Comparison of ENCODE assay signal across 9 mouse cellular contexts in the genomic region with DNA sequence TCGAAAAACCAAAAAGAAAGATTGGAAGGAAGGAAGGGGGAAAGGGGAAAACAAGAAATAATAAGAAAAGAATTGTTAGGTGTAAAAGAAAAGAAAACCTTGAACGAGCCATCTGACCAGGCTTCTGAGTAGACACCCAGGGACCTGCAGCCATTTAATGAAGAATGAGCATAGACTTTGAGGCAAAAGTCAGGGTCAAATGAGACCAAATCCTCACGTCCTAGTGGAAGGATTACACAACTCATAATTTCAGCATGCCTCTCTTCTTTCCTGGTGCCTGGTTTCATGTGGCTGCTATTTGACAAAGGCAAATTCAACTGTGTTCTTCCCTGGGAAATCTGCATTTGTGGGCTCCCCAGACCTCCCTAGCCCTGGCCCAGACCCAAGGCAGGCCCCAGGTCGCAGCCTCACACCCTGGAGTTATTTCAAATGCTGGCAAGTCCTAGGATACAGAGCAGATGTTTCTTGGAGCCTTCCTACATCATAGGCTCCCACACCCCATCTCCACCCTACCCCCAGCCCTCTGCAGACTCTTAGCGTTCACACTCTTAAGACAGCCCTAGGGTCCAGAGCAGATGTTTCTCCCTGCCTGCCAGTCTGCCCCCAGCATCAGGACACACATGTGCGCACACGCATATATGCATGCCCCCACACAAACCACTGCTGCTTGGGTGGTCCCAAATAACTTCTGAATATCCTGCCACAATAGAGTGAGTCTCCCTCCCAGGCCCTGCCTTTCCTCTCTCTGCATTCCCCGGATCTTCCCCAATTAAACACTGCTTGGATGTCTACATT. TPM values are rescaled to one million over a fixed set of nuclear protein-coding genes. Genes with fewer than 3 reads are reported as not detected.
DNase-seq lines count a peak whose midpoint lies in the region; ATAC-seq lines count a peak whose summit lies in the region.
"Had no signal": no experiment of that assay in that cellular context is flagged by ENCODE, and none has a peak within 500 bp of the region (broad histone marks: within the 10 kb centered on the region; RNA-seq: fewer than 3 reads in every experiment).

No protein-coding gene starts in this region.

- peak; percentile 27 for DNase-seq in embryo, embryonic 11 days
- DNase-seq in embryo, embryonic 10 days (ENCODE audit: low spot score): no peak
- DNase-seq in lung, postnatal 36 days: no peak
- DNase-seq in limb, embryonic 10.5 days (ENCODE audit: low spot score): no peak
- DNase-seq in adrenal gland, postnatal 10 days: no peak
- DNase-seq in frontal cortex, postnatal 36 days (ENCODE audit: low spot score in 2 of 2): no peak
- DNase-seq: adrenal gland, postnatal 25 days had no signal

- no peaks in the 10 kb centered on the region for H3K9me3 ChIP-seq in lung, embryonic 16.5 days (ENCODE audit: control insufficient read depth, low read length)
- H3K9me3 ChIP-seq in limb, embryonic 10.5 days (replicated peaks): no peaks in the 10 kb centered on the region
- no peaks in the 10 kb centered on the region for H3K9me3 ChIP-seq in stomach, embryonic 14.5 days (ENCODE audit: control insufficient read depth, low read depth, low read length)

- H3K4me2 ChIP-seq in lung, embryonic 16.5 days (ENCODE audit: low read depth, low read length): peak overlapping the region; percentile 98
- peak overlapping the region; percentile 82 for H3K4me2 ChIP-seq in stomach, embryonic 14.5 days (replicated peaks; ENCODE audit: low read depth, low read length)

- peak; percentile 81 for ATAC-seq in lung, embryonic 16.5 days (ENCODE audit: low read depth)
- peak; percentile 39; the same call in 1 of the 2 replicates for ATAC-seq in stomach, embryonic 14.5 days (ENCODE audit: insufficient number of reproducible peaks, insufficient read depth, low FRiP score, low read depth)

- H3K27ac ChIP-seq in lung, embryonic 16.5 days (ENCODE audit: low read length): peak overlapping the region; percentile 73
- H3K27ac ChIP-seq in limb, embryonic 10.5 days: peak overlapping the region; percentile 58
- H3K27ac ChIP-seq in stomach, embryonic 14.5 days (ENCODE audit: low read length): peak overlapping the region; percentile 82

- WGBS in lung, embryonic 16.5 days: 48% methylated on average over 8 of the region's 8 CpGs
- WGBS in limb, embryonic 10.5 days: 74% methylated on average over 8 of the region's 8 CpGs
- whole genome bisulfite sequencing in stomach, embryonic 14.5 days: 42% methylated on average over 8 of the region's 8 CpGs

- H3K9ac ChIP-seq in lung, embryonic 16.5 days (ENCODE audit: low read length): peak overlapping the region; percentile 9; the same call in 1 of the 2 replicates
- H3K9ac ChIP-seq in stomach, embryonic 14.5 days (replicated peaks; ENCODE audit: low read depth, low read length): no peak overlapping the region

- H3K4me1 ChIP-seq in lung, embryonic 16.5 days (replicated peaks; ENCODE audit: control insufficient read depth, insufficient read depth, low read length): peaks cover 34% of the 10 kb centered on the region
- H3K4me1 ChIP-seq in limb, embryonic 10.5 days: peaks cover 53% of the 10 kb centered on the region
- H3K4me1 ChIP-seq in stomach, embryonic 14.5 days (ENCODE audit: control insufficient read depth, insufficient read depth, low read length): peaks cover 9% of the 10 kb centered on the region; the same call in 1 of the 2 replicates

- H3K27me3 ChIP-seq in lung, embryonic 16.5 days (ENCODE audit: control insufficient read depth, insufficient read depth, low read depth, low read length): no peaks in the 10 kb centered on the region
- no peaks in the 10 kb centered on the region for H3K27me3 ChIP-seq in limb, embryonic 10.5 days (ENCODE audit: low read depth, poor library complexity, severe bottlenecking)
- no peaks in the 10 kb centered on the region for H3K27me3 ChIP-seq in stomach, embryonic 14.5 days (ENCODE audit: control insufficient read depth, insufficient read depth, low read length)

- H3K36me3 ChIP-seq in lung, embryonic 16.5 days (ENCODE audit: control insufficient read depth, insufficient read depth, low read length): no peaks in the 10 kb centered on the region; the same call in 1 of the 2 replicates
- H3K36me3 ChIP-seq in limb, embryonic 10.5 days: peaks cover 28% of the 10 kb centered on the region
- peaks cover 6% of the 10 kb centered on the region; the same call in 1 of the 2 replicates for H3K36me3 ChIP-seq in stomach, embryonic 14.5 days (ENCODE audit: control insufficient read depth, insufficient read depth, low read length)

- no peak overlapping the region for H3K4me3 ChIP-seq in lung, embryonic 16.5 days (ENCODE audit: low read length)
- H3K4me3 ChIP-seq in limb, embryonic 10.5 days: peak overlapping the region; percentile 77; the same call in 1 of the 2 replicates
- H3K4me3 ChIP-seq in stomach, embryonic 14.5 days (ENCODE audit: low read depth, low read length): 0 out of 2 replicates have a peak overlapping the region, but pooled peaks have one; percentile 48

RNA-seq across cellular contexts. Expression of a gene that starts 2.3 kb away (rescaled TPM):
- 5.3 and 5.7 TPM in 2 replicates for polyA plus RNA-seq in lung, embryonic 16.5 days (2015; fragmentation: Nextera tagmentation; extraction: Ambion mirVana)
- polyA plus RNA-seq in limb, embryonic 10.5 days (2016; fragmentation: Nextera tagmentation; extraction: Ambion mirVana): 8.4 and 9.0 TPM in 2 replicates
- 8.2 and 9.8 TPM in 2 replicates for polyA plus RNA-seq in stomach, embryonic 14.5 days (2014; fragmentation: Nextera tagmentation; extraction: Ambion mirVana)
- total RNA-seq in adrenal gland, postnatal 10 days (2021): 1 to 10 TPM; 5.1 to 7.8 TPM

RNA-seq across cellular contexts. Expression of a gene that starts 27.4 kb away (rescaled TPM):
- 4.5 and 4.9 TPM in 2 replicates for polyA plus RNA-seq in lung, embryonic 16.5 days (2015; fragmentation: Nextera tagmentation; extraction: Ambion mirVana)
- 5.5 and 5.9 TPM in 2 replicates for polyA plus RNA-seq in limb, embryonic 10.5 days (2016; fragmentation: Nextera tagmentation; extraction: Ambion mirVana)
- polyA plus RNA-seq in stomach, embryonic 14.5 days (2014; fragmentation: Nextera tagmentation; extraction: Ambion mirVana): 6.7 and 8.5 TPM in 2 replicates
- 1 to 10 TPM; 6.0 to 6.4 TPM for total RNA-seq in adrenal gland, postnatal 10 days (2021)

RNA-seq across cellular contexts. Expression of a gene that starts 28.4 kb away (rescaled TPM):
- polyA plus RNA-seq in lung, embryonic 16.5 days (2015; fragmentation: Nextera tagmentation; extraction: Ambion mirVana): 3.6 and 5.1 TPM in 2 replicates
- not detected in 2 replicates for polyA plus RNA-seq in limb, embryonic 10.5 days (2016; fragmentation: Nextera tagmentation; extraction: Ambion mirVana)
- polyA plus RNA-seq in stomach, embryonic 14.5 days (2014; fragmentation: Nextera tagmentation; extraction: Ambion mirVana): not detected in 2 replicates
- not detected for total RNA-seq in adrenal gland, postnatal 10 days (2021)
- total RNA-seq: adrenal gland, postnatal 25 days had no signal

RNA-seq across cellular contexts. Expression of a gene that starts 35.6 kb away (rescaled TPM):
- polyA plus RNA-seq in lung, embryonic 16.5 days (2015; fragmentation: Nextera tagmentation; extraction: Ambion mirVana): 3.0 and 3.2 TPM in 2 replicates
- 2.5 and 3.5 TPM in 2 replicates for polyA plus RNA-seq in limb, embryonic 10.5 days (2016; fragmentation: Nextera tagmentation; extraction: Ambion mirVana)
- polyA plus RNA-seq in stomach, embryonic 14.5 days (2014; fragmentation: Nextera tagmentation; extraction: Ambion mirVana): 2.6 and 3.8 TPM in 2 replicates
- 10 to 100 TPM in 1 of 2 experiments, 1 to 10 TPM in 1; 4.2 to 13.5 TPM for total RNA-seq in adrenal gland, postnatal 10 days (2021)

RNA-seq across cellular contexts. Expression of a gene that starts 57.9 kb away (rescaled TPM):
- 858 and 904 TPM in 2 replicates for polyA plus RNA-seq in lung, embryonic 16.5 days (2015; fragmentation: Nextera tagmentation; extraction: Ambion mirVana)
- polyA plus RNA-seq in limb, embryonic 10.5 days (2016; fragmentation: Nextera tagmentation; extraction: Ambion mirVana): 842 and 1,039 TPM in 2 replicates
- 1,401 and 1,488 TPM in 2 replicates for polyA plus RNA-seq in stomach, embryonic 14.5 days (2014; fragmentation: Nextera tagmentation; extraction: Ambion mirVana)
- total RNA-seq in adrenal gland, postnatal 10 days (2021): 1,000 to 10,000 TPM; 1,173 to 1,206 TPM
